Mouse (Mus musculus) G1E-ER4 (cell line): Measurements from ENCODE around the gene Atf5. TPM values are rescaled to one million over a fixed set of nuclear protein-coding genes. Genes with fewer than 3 reads are reported as not detected.

Experiments
- GATA1 ChIP-seq: IDR thresholded peaks from one replicate; pipeline ENCODE4 v1.8.0; 2012; ENCODE audit warnings: low read length, inconsistent platforms
- polyA plus RNA-seq: library from polyadenylated mRNA; stranded (reverse); fragments of >175 nt; gene quantifications from 2 replicates; pipeline ENCODE4 v1.2.3, GENCODE M21; 2012

Atf5 gene
- polyA plus RNA-seq, 1 experiment = 546 TPM

DNA sequence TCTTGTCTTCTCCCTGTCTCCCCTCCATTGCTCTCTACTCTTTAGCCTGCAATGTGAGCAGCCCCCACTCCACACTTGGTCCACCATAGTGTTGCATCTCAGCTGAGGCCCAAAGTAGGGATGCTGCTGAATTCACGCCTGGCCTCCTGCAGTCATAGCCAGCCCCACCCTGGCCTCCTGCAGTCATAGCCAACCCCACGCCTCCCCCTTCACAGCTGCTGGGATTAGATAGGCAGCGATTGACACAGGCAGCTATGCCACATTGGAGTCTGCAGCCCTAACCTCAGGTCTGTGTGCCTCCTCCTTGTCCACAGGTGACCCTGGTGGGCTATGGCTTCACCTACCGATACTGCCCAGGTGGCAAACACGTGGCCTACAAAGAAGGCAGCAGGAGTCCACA lies 48.3 kb downstream of the Atf5 start:
- no peak for TF ChIP-seq GATA1

Other genes starting within 250 kb of the Atf5 start
- 0.14 and 0.28 TPM in 2 replicates for gene Napsa, start 244.3 kb downstream of the Atf5 start, polyA plus RNA-seq
- gene Kcnc3, start 226.0 kb downstream of the Atf5 start, polyA plus RNA-seq = 0.02 TPM in 2 replicates
- 0.02 and 0.05 TPM in 2 replicates for gene Myh14, start 145.8 kb downstream of the Atf5 start, polyA plus RNA-seq
- not detected in 2 replicates for gene Izumo2, start 107.9 kb downstream of the Atf5 start, polyA plus RNA-seq
- gene Vrk3, start 68.2 kb downstream of the Atf5 start, polyA plus RNA-seq = 98.8 and 104 TPM in 2 replicates
- gene Zfp473, start 65.6 kb downstream of the Atf5 start, polyA plus RNA-seq = 0.11 and 0.17 TPM in 2 replicates
- 89.3 and 290 TPM in 2 replicates for gene Nup62, start 570 bp downstream of the Atf5 start, polyA plus RNA-seq
- 1.4 TPM in 2 replicates for gene Il4i1, start 271 bp downstream of the Atf5 start, polyA plus RNA-seq
- gene Akt1s1, start 32.3 kb upstream of the Atf5 start, polyA plus RNA-seq = 873 and 930 TPM in 2 replicates
- gene Tbc1d17, start 32.4 kb upstream of the Atf5 start, polyA plus RNA-seq = 87.2 and 126 TPM in 2 replicates
- gene Pnkp, start 40.5 kb upstream of the Atf5 start, polyA plus RNA-seq = 55.8 and 74.5 TPM in 2 replicates
- 256 and 306 TPM in 2 replicates for gene Ptov1, start 53.1 kb upstream of the Atf5 start, polyA plus RNA-seq
- 568 and 719 TPM in 2 replicates for gene Med25, start 76.1 kb upstream of the Atf5 start, polyA plus RNA-seq
- gene Fuz, start 79.4 kb upstream of the Atf5 start, polyA plus RNA-seq = 67.3 and 78.5 TPM in 2 replicates
- gene Ap2a1, start 112.8 kb upstream of the Atf5 start, polyA plus RNA-seq = 254 and 278 TPM in 2 replicates
- 0.16 TPM in 1 of 2 replicates, not detected in the other for gene Tsks, start 126.5 kb upstream of the Atf5 start, polyA plus RNA-seq
- 1.2 and 1.9 TPM in 2 replicates for gene Cpt1c, start 158.2 kb upstream of the Atf5 start, polyA plus RNA-seq
- gene Prmt1, start 169.9 kb upstream of the Atf5 start, polyA plus RNA-seq = 142 and 234 TPM in 2 replicates
- 110 and 153 TPM in 2 replicates for gene Irf3, start 181.0 kb upstream of the Atf5 start, polyA plus RNA-seq
- gene Bcl2l12, start 182.1 kb upstream of the Atf5 start, polyA plus RNA-seq = 195 and 211 TPM in 2 replicates
- 347 and 406 TPM in 2 replicates for gene Scaf1, start 199.7 kb upstream of the Atf5 start, polyA plus RNA-seq
- 7.8 and 9.1 TPM in 2 replicates for gene Rras, start 201.3 kb upstream of the Atf5 start, polyA plus RNA-seq
- gene Prr12, start 236.2 kb upstream of the Atf5 start, polyA plus RNA-seq = 123 and 149 TPM in 2 replicates
- gene Nosip, start 245.8 kb upstream of the Atf5 start, polyA plus RNA-seq = 160 and 205 TPM in 2 replicates
- 28.0 and 34.7 TPM in 2 replicates for gene Prrg2, start 246.0 kb upstream of the Atf5 start, polyA plus RNA-seq